ENCODE assay signal across 8 mouse cellular contexts in the genomic region with DNA sequence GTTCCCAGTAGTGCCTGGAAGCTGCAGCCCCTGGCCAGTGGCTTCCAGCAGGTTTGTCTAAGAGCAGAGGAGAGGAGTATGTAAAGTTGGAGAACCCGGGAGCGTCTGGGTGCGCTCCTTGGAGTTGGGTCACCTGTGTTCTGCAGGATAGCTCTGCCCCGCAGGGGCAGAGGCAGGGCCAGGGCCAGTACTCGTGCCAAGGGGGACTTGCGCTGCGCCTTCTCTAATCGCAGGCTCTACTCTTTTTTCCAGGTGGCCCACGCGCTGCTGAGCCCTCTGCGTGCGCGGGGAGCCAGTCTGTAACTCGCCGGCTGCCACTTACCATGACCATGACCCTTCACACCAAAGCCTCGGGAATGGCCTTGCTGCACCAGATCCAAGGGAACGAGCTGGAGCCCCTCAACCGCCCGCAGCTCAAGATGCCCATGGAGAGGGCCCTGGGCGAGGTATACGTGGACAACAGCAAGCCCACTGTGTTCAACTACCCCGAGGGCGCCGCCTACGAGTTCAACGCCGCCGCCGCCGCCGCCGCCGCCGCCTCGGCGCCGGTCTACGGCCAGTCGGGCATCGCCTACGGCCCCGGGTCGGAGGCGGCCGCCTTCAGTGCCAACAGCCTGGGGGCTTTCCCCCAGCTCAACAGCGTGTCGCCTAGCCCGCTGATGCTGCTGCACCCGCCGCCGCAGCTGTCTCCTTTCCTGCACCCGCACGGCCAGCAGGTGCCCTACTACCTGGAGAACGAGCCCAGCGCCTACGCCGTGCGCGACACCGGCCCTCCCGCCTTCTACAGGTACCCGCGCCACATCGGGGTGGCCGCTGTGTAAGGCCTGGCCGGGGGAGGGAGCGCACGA.
DNase-seq lines count a peak whose midpoint lies in the region; ATAC-seq lines count a peak whose summit lies in the region.

No protein-coding gene starts in this region.

- H3K4me2 ChIP-seq in heart, embryonic 11.5 days: peak overlapping the region; percentile 98
- peak overlapping the region; percentile 92 for H3K4me2 ChIP-seq in embryonic facial prominence, embryonic 14.5 days (ENCODE audit: low read depth, low read length)
- H3K4me2 ChIP-seq in intestine, embryonic 16.5 days (ENCODE audit: low read depth, low read length): peak overlapping the region; percentile 88

- 1% methylated on average over 67 of the region's 68 CpGs for WGBS in heart, embryonic 11.5 days (ENCODE audit: insufficient replicate concordance)
- WGBS in embryonic facial prominence, embryonic 14.5 days: 5% methylated on average over 28 of the region's 68 CpGs
- WGBS in intestine, embryonic 16.5 days: under 1% methylated on average over 60 of the region's 68 CpGs

- no peaks in the 10 kb centered on the region for H3K36me3 ChIP-seq in heart, embryonic 11.5 days (ENCODE audit: control insufficient read depth, insufficient read depth, low read length)
- H3K36me3 ChIP-seq in embryonic facial prominence, embryonic 14.5 days (ENCODE audit: control insufficient read depth, insufficient read depth, low read length): no peaks in the 10 kb centered on the region
- no peaks in the 10 kb centered on the region for H3K36me3 ChIP-seq in intestine, embryonic 16.5 days (ENCODE audit: control insufficient read depth, insufficient read depth, low read length)

- ATAC-seq in heart, embryonic 11.5 days (replicated peaks; ENCODE audit: insufficient number of reproducible peaks, low FRiP score, low TSS enrichment): peak; percentile 33; the same call in 1 of the 2 replicates
- 0 out of 2 replicates have a peak, but pooled peaks have one; percentile 63 for ATAC-seq in embryonic facial prominence, embryonic 14.5 days (ENCODE audit: low read depth)
- peak; percentile 84 for ATAC-seq in intestine, embryonic 16.5 days
- 0 out of 2 replicates have a peak, but pooled peaks have one; percentile 10 for ATAC-seq in megakaryocyte, adult 5-6 weeks (ENCODE audit: poor library complexity, severe bottlenecking)

- H3K9ac ChIP-seq in heart, embryonic 11.5 days (ENCODE audit: low read depth, low read length): peak overlapping the region; percentile 48
- H3K9ac ChIP-seq in embryonic facial prominence, embryonic 14.5 days (ENCODE audit: low read depth, low read length): 0 out of 2 replicates have a peak overlapping the region, but pooled peaks have one; percentile 37
- H3K9ac ChIP-seq in intestine, embryonic 16.5 days (ENCODE audit: low read depth, low read length): peak overlapping the region; percentile 42; the same call in 1 of the 2 replicates

- H3K4me3 ChIP-seq in heart, embryonic 11.5 days (ENCODE audit: low read depth, low read length): peak overlapping the region; percentile 49
- H3K4me3 ChIP-seq in embryonic facial prominence, embryonic 14.5 days (ENCODE audit: low read depth, low read length): peak overlapping the region; percentile 46
- peak overlapping the region; percentile 56 for H3K4me3 ChIP-seq in intestine, embryonic 16.5 days (ENCODE audit: low read length)

- DNase-seq in heart, adult 8-10 months (ENCODE audit: low spot score): no peak
- DNase-seq in ZHBTc4 (ENCODE audit: low read depth, low spot score) (peak; percentile 57), MN1 (ENCODE audit: low spot score) (no peak)
- peak; percentile 12 for DNase-seq in embryonic facial prominence, embryonic 14.5 days (ENCODE audit: low spot score)
- peak; percentile 22 for DNase-seq in right cerebral cortex, postnatal 4 days

- H3K4me1 ChIP-seq in heart, embryonic 11.5 days (ENCODE audit: control insufficient read depth, insufficient read depth, low read length): 0 out of 2 replicates have a peak, but pooled peaks cover 3% of the 10 kb centered on the region
- H3K4me1 ChIP-seq in embryonic facial prominence, embryonic 14.5 days (ENCODE audit: control insufficient read depth, insufficient read depth, low read length): 0 out of 2 replicates have a peak, but pooled peaks cover 6% of the 10 kb centered on the region
- H3K4me1 ChIP-seq in intestine, embryonic 16.5 days (ENCODE audit: control insufficient read depth, insufficient read depth, low read length): peaks cover 4% of the 10 kb centered on the region

- H3K27ac ChIP-seq in heart, embryonic 11.5 days (ENCODE audit: low read depth, low read length): no peak overlapping the region
- no peak overlapping the region for H3K27ac ChIP-seq in embryonic facial prominence, embryonic 14.5 days (replicated peaks; ENCODE audit: low read depth, low read length)
- H3K27ac ChIP-seq in intestine, embryonic 16.5 days (ENCODE audit: low read length): no peak overlapping the region

- peaks cover 28% of the 10 kb centered on the region for H3K27me3 ChIP-seq in heart, embryonic 11.5 days (ENCODE audit: control insufficient read depth, insufficient read depth, low read length)
- peaks cover 58% of the 10 kb centered on the region for H3K27me3 ChIP-seq in embryonic facial prominence, embryonic 14.5 days (replicated peaks; ENCODE audit: control insufficient read depth, insufficient read depth, low read length)
- H3K27me3 ChIP-seq in intestine, embryonic 16.5 days (replicated peaks; ENCODE audit: control insufficient read depth, insufficient read depth, low read length): peaks cover 25% of the 10 kb centered on the region

- no peaks in the 10 kb centered on the region for H3K9me3 ChIP-seq in heart, embryonic 11.5 days (replicated peaks; ENCODE audit: control insufficient read depth, low read length)
- H3K9me3 ChIP-seq in embryonic facial prominence, embryonic 14.5 days (ENCODE audit: control insufficient read depth, low read length): no peaks in the 10 kb centered on the region
- H3K9me3 ChIP-seq in intestine, embryonic 16.5 days (ENCODE audit: control insufficient read depth, low read length): no peaks in the 10 kb centered on the region

Comparison
In these comparisons a context has a peak if more than half of its experiments do, and no peak if none do; other contexts are left out.
1. ATAC-seq: peak in every context shown above with its lines; median percentile 84 in intestine, embryonic 16.5 days; 63 in embryonic facial prominence, embryonic 14.5 days; 33 in heart, embryonic 11.5 days; 10 in megakaryocyte, adult 5-6 weeks.
2. DNase-seq: peak in ZHBTc4 (single experiment), embryonic facial prominence, embryonic 14.5 days (single experiment) and right cerebral cortex, postnatal 4 days (single experiment); none in heart, adult 8-10 months (single experiment) and MN1 (single experiment).
3. Peak in every context shown above with its lines, with median percentiles within 50 percentile points of each other: H3K4me2 ChIP-seq, H3K4me3 ChIP-seq and H3K9ac ChIP-seq.